Mouse (Mus musculus): ENCODE results near the gene Ghsr.
"Not testable (repeated sequence)": the region's sequence is repeated elsewhere in the genome, so short reads cannot be mapped to it uniquely, and the experiment has no call there.

Ghsr gene

DNA sequence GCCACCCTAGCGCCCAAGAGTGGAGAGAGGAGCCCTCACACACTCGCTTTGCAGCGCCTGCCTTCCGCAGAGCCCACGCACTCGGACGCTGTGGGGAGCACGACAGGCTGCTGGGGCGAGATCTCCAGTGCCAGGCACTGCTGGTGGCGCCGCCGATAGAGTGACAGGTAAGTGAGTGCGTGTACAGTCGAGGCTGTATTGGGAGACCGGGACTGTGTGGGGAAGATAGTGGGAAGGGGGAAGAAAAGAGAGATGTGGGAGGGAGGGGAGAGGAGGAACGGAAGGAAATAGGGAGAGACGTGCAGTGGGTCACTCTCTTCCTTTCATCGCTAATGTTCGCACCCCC is at the start of gene Ghsr:
TSS of gene Ghsr (plus strand) at position 76 of the 346 bp plus-strand sequence.
- no peak for DNase-seq (ENCODE audit: low spot score)

- no peak for DNase-seq (ENCODE audit: low spot score)
Measured at GRCm38 (mm10) chr3:27322591-27322990, 48.6 kb upstream of the Ghsr start.

DNA sequence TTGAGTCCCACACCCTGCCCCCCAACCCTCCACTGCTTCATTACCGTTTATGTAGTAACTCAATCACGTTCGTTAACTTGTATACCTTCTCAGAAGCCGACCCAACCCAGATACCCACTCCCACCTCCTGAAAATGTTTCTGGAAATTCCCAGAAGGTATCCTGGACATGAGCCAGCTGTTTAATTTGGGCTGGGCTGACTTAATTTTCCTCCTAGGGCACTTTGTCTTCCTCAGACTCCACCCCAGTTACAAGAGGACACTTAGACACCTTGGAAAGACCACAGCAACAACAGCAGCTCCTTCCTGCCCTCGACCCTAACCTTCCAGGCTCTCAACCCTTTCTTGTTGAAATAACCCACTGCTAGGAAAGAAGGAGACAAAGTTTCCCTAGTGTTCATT is 47.6 kb upstream of the Ghsr start:
- DNase-seq (ENCODE audit: low spot score): no peak

GRCm38 (mm10) chr3:27326633-27327191 is 44.4 kb upstream of the Ghsr start:
- DNase-seq (ENCODE audit: low spot score): no peak

- no peak for DNase-seq (ENCODE audit: low spot score)
Measured at GRCm38 (mm10) chr3:27330706-27331105, 40.4 kb upstream of the Ghsr start.

DNA sequence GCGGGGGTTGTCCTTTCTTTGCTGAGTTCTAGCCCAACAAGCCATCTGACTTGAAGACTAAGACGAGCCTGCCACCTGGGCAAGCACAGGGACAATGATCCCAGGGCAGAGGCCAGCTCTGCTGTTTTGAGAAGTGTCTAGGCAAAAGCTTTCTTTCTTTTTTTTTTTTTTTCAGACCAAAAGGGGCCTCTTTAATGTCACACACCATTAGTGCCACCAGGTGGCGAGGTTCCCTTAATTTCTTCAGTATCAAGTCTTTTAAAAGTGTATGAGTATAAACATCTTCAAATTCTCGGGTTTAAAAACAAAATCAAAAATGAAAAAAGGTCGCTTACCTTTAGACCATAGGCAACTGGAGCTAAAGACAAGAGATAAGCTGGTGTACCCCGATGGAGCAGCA is 32.7 kb upstream of the Ghsr start:
- DNase-seq (ENCODE audit: low spot score): no peak

GRCm38 (mm10) chr3:27338887-27339286 is 32.3 kb upstream of the Ghsr start:
- no peak for DNase-seq (ENCODE audit: low spot score)

DNA sequence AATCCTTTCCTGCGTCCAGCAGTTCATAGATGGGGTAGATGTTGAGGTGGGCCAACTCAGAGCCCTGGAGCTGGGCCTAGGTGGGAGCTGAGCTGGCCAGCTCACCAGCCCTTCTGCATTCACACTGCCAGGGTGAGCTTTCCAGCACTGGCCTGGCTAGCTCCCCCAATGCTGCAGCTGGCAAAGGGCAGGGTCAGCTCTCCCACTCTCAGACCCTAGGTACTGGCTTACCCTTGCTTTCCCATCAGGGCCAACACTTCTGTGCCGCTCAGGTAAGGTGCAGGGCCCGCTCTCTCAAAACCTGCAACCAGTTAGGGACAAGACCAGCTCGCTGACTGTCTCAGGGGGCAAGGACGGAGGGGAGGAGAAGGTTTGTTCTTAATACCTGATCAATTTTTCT is 30.4 kb upstream of the Ghsr start:
- no peak for DNase-seq (ENCODE audit: low spot score)

DNA sequence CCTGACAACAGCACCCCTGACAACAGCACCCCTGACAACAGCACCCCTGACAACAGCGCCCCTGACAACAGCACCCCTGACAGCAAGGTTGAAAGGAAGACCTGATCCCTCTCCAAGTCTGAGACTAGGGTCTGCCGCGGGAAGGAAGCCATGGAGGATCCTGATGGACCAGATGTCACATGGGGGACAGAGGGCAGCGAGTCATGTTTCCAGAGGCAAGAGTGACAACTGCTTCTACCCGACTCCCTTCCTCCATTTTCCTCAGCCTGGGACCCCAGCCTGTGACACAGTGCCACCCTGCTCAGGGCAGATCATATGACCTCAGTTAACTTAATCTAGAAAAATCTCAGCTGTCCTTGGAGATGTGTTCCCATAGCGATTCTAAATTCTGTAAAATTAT is 28.7 kb upstream of the Ghsr start:
- no peak for DNase-seq (ENCODE audit: low spot score)

GRCm38 (mm10) chr3:27345526-27345925 is 25.6 kb upstream of the Ghsr start:
- DNase-seq (ENCODE audit: low spot score): peak; percentile 43

DNA sequence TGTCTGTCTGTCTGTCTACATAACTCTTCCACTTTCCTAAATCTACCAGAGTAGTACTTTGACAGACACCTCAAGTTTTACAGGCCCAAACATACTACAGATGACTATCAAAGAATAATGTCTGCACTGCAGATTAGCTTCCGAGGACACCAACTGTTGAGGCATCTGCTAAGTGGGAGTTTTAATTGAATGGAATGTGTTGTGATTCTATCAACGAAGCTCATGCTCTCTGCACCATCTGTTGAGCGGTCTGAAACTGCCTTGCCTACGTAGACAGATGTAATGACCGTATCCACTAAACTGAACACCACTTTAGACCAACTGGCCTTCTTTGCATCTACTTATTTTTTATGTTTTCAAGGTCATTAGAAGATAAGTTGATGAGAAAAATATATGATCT is 22.7 kb upstream of the Ghsr start:
- no peak for DNase-seq (ENCODE audit: low spot score)

DNA sequence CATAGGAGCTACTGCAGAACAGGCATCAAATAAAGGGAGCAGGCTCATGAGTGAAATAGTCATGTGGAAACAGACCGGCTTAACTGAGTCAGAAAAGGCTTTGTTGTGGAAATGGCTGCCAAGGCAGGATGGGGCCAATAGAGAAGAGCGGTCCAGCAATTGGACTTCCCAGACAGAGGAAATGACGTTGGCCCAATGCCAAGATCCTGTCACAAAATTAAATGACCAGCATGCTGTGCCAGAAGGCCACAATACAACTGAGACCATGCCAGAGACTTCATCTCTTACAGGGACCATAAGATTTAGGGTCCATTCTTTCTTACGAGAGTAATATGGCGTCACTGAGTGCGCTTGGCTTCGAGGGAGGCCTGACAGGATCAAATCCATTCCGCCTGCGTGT is 20.0 kb upstream of the Ghsr start:
- DNase-seq (ENCODE audit: low spot score): no peak

DNA sequence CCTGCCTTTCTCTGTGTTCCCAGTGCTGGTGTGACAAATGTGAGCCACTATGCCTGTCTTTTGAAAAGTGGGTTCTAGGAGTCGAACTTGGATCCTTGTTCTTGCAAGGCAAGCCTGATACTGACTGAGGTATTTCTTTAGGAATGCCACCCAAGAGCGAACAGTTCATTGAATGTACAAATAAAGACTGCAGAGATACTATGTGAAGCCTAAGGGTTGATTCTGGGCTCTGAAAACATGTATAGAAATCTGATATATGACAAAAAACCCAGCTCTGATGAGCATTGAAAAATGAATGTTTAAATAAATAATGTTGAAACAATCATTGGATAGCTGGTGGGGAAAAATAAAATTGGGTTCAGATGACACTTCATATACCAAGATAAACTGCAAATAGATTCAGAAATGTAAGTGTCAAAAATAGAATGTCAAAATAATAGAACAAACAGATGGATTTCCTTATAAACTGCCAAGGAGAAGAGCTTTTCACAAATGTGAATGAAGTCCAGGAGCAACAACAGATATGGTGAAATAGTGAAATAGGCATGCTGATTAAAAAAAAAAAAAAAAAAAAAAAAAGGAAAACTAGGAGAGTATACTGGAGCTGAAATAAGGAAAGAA is 11.9 kb upstream of the Ghsr start:
- no peak for DNase-seq (ENCODE audit: low spot score)

GRCm38 (mm10) chr3:27370125-27370524 is 1.0 kb upstream of the Ghsr start:
- no peak for DNase-seq (ENCODE audit: low spot score)

- no peak for DNase-seq (ENCODE audit: low spot score)
Measured at GRCm38 (mm10) chr3:27370582-27371275, 422 bp upstream of the Ghsr start.

DNA sequence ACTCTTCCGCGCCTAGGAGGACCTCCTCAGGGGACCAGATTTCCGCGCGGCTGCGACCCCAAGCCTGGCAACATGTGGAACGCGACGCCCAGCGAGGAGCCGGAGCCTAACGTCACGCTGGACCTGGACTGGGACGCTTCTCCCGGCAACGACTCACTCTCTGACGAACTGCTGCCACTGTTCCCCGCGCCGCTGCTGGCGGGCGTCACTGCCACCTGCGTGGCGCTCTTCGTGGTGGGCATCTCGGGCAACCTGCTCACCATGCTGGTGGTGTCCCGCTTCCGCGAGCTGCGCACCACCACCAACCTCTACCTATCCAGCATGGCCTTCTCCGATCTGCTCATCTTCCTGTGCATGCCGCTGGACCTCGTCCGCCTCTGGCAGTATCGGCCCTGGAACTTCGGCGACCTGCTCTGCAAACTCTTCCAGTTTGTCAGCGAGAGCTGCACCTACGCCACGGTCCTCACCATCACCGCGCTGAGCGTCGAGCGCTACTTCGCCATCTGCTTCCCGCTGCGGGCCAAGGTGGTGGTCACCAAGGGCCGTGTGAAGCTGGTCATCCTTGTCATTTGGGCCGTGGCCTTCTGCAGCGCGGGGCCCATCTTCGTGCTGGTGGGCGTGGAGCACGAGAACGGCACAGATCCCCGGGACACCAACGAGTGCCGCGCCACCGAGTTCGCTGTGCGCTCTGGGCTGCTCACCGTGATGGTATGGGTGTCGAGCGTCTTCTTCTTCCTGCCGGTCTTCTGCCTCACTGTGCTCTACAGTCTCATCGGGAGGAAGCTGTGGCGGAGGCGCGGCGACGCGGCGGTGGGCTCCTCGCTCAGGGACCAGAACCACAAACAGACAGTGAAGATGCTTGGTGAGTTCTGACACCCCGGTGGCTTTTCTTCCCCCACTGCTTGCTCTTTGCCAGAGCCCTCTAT is 837 bp downstream of the Ghsr start:
- DNase-seq (ENCODE audit: low spot score): no peak

- DNase-seq (ENCODE audit: low spot score): no peak
Measured at GRCm38 (mm10) chr3:27374396-27374795, 3.2 kb downstream of the Ghsr start.

DNA sequence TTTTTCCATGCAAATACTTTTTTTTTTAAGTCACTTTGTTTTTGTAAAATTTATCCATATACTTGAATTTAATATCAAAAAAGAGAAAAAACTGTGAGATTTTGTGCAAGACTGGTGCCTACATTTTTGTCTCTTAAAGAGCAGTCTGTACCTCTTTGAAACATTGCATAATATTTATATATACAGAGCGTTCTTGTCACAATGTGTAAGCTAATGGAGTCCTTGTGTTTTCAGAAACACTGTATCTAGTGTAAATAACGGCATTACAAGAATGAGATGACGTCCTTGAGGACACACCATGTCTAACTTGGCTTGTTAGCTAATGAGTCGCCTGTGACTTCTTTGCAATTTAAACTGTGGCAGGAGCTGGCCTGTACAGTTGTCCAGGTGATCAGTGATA is 6.8 kb downstream of the Ghsr start:
- DNase-seq (ENCODE audit: low spot score): no peak

- no peak for DNase-seq (ENCODE audit: low spot score)
Measured at GRCm38 (mm10) chr3:27384836-27385235, 13.7 kb downstream of the Ghsr start.

- no peak for DNase-seq (ENCODE audit: low spot score)
Measured at GRCm38 (mm10) chr3:27389923-27390322, 18.8 kb downstream of the Ghsr start.

DNA sequence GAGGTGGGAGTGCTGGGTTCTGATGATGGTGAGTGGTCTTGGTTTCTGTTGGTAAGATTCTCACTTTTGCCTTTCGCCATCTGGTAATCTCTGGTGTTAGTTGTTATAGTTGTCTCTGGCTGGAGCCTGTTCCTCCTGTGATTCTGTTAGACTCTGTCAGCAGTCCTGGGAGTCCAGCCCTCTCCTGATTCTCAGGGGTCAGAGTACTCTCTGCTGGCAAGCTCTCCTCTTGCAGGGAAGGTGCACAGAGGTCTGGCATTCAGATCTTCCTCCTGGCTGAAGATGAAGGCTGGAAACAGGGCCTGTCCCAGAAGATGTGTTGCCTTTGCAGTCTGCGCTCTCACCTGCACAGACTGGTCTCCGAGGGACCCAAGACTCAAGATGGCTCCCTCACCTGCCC is 29.8 kb downstream of the Ghsr start:
- DNase-seq (ENCODE audit: low spot score): not testable (repeated sequence)

DNA sequence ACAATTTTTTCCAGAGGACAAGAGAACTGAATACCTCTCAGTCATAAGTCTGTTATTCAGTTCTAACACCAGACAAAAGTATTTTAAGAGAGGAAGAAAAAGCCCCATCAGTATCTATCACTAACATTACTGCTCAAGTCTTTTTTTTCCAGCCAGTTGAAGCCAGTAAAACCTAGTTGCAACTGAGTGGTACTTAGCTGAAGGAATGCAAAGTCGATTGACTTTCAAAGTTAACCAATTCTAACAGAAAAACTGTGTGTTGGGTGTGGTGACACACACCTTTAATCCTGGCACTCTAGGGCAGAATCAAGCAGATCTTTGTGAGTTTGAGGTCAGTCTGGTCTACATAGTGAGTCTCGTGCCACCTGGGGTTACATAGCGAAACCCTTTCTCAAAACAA is 35.3 kb downstream of the Ghsr start:
- DNase-seq (ENCODE audit: low spot score): no peak

DNA sequence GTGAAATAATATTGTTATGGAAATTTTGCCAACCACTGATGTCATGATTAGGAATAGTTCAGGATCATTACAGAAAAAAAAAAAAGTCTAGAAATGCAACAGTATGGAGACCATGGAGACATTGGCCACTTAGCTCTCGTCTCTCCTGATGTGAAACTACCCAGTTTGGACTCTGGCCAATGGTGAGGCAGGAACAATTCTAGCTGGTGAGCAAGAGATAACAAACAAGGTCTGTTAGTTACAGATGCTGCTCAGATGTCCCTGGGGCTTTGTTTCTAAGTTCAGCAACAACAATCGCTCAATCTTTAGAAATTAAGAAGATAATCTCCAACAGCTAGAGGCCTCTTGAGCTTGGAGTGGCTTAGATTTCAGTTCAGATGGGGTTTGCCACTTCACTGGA is 37.4 kb downstream of the Ghsr start:
- no peak for DNase-seq (ENCODE audit: low spot score)

All from c-Kit-positive CD71-positive TER-119-positive erythroid progenitor cells, embryonic 14.5 days (primary cell).